Mouse (Mus musculus): ENCODE data around the gene Aasdh. TPM values are rescaled to one million over a fixed set of nuclear protein-coding genes. Genes with fewer than 3 reads are reported as not detected.

The Aasdh gene
- total RNA-seq (2021), result 10 to 100 TPM; 20.3 to 25.9 TPM
- long read RNA-seq, experiment 1, partial matches to known transcripts, result 2 of 7 reads
- long read RNA-seq, experiment 1, other reads (novel, unspliced or antisense), result 5 of 7 reads
- long read RNA-seq, experiment 2, partial matches to known transcripts, result 0 of 8 reads
- long read RNA-seq, experiment 2, other reads (novel, unspliced or antisense), result 6 of 8 reads

DNA sequence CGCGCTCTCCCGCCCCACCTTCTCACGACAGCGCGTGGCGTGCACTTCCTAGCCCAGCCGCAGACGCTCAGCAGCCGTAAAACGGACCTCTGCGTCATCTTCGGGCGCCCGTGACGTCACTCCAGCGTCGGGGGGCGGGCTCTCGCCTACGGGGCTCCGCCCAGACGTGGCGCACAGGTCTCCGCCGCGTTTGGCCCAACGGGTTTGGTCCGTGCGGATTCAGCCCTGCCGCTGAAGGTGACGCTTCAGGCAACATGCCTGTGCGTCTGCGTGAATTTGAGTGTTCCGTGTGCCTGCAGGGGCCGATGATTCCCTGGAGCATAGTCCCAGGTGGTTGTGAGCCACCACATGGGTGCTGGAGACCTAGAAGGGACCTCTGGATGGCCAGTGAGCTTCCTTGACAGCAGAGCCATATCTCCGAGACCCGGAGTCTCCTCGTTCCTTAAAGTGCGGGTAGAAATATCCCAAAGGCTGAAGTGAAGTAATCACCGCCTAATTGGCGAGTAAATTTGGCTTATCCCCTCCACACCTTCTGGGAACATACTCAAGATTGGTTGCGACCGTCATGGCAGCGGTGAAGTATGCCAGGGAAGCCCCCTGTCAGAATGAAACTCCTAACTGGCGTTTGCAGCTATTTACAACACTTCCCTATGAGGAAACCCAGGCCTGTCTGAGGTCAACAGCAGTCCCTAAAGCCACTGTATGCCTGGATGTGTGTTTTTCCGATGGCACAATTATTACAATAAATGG, at the start of gene Aasdh:
Gene Aasdh (minus strand): TSS at position 110 of the 750 bp plus-strand sequence.
- peak; percentile 95 to 96 for DNase-seq (ENCODE audit: low spot score in 2 of 2)

DNA sequence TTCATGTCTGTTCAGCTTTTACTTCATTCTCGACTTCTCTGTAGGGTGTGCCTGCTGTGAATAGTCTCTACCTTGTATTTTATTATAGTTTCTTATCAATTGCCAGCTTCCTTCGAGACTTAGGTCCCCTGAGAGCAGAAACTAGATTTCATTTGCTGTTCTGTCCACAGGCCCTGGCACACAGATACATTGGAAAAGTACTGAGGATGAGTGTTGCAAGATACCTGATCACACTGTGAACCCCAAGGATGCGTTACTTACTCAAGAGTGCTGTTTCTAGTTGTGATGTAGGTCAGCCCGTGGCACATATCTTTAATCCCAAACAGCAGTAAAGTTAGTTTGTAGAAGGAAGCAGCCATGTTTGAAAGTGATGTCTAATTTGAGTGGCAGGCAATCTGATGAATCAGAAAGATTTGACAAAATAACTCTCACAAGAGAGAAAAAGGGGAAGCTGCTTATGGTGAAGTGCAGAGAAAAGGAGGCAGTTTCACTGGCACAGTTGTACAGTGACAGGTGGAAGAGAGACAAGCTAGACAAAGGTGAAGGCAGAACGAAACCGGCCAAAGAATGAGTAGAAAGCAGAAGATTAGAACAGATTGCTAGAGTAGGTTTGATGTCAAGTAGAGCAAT, 49.1 kb upstream of the Aasdh start:
- no peak for DNase-seq (ENCODE audit: low spot score in 2 of 2)

DNA sequence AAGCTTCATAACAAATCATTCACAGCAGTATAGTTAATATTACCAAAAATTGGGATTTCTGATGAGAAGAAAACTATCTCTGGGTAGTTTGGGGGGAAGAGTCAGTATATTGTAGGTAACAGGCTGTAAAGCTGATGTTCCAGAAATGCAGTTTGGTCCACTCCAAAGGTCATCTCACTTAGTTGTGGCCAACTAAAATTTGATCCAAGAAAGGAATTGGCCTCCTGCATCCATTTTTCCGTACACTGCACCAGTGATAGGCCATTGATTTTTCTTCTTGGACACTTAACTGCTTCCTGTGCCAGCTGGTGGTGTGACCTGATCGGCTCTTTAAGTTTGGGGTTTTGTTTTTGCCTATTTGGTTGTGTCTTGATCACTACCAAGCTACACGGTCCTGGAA, 48.5 kb upstream of the Aasdh start:
- no peak for DNase-seq (ENCODE audit: low spot score in 2 of 2)

DNA sequence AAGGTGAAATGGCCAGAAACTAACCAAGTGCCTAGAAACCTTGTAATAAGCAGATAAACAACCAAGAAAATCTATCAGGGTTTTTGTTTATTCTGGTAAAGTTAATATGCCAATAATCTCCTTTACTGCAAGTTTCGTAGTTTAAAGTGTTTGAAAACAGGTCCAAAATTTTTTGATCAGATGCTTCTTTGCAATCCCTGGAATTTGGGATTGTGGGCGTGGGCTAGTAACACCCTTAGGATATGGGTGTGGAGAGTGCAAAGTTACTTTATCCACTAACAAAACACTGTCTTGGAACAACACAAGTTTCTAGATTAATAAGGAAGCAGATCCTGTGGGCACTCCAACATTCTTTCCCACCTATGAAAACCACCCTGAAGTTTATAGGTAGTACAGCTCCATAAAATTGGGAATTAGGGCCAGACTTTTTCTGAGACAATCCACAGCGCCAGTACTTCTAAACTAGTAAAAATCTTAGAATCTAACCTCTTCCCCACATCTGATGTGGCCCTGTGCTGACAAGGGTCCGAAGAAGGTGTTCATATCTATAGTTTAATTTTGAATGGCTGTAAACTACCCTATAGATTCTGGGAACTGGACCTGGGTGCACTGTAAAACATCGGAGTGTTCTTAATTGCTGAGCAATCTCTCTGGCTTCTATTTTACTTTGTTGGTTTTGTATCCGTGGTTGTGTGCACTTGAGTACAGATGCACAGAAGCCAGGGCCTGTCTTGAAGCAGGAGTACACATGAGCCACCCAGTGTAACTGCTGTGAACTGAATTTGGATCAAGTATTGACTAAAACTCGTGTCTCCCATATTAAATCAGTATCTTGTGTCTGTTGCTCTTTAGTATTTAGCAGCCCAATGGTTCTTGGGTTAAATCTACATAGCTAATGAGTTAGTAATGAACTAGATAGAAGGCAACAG, 47.1 kb upstream of the Aasdh start:
- no peak for DNase-seq (ENCODE audit: low spot score in 2 of 2)

DNA sequence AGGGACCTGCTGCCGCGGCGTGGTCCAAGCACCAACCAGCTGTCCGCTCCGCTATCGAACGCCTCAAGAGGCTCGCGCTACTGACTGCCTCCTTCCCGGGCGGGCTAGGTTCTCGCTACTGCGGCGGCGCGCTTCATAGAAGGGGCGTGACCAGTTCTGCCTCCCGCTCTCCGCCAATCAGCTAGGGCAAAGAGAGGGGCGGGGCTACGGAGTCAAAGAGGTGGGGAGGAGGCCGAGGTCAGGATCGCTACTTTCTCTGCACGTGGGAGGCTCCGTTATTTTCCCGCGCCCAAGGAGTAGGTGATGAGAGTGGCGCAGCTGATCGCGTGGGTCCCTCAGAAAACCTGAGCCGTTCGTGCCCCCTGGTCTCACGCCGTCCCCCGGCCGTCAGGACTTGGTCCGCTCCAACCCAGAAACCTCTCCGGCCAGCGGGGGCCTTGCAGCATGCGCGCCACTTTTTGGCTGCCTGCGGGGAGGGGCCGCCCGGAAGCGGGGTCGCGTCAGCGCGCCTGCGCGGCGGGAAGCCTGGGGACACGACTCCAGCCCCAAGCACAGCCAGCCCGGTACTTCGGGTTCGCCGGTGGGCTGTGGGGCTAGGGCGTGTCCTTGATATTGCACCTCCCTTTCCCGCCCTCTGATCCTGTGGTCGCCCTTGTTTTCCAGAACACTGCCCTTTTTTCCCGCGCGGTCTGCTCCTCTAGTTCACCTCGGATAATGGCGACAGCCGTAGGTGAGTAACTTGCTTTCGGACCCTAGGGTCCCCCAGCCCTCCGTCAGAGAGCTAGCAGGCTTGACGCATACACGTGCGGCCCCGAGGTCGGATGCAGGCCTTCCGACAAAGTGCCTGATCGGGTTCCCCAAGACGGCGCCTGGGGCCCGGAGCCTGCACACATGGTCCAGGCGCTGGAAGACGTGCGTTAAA, 46.1 kb upstream of the Aasdh start, which contains the start of the genes Paics and Ppat:
Gene Paics (plus strand): TSS at position 202 of the 922 bp plus-strand sequence.
Gene Ppat (minus strand): TSS at position 473 of the 922 bp plus-strand sequence.
- DNase-seq (ENCODE audit: low spot score in 2 of 2), result peak; percentile 96 to 97

DNA sequence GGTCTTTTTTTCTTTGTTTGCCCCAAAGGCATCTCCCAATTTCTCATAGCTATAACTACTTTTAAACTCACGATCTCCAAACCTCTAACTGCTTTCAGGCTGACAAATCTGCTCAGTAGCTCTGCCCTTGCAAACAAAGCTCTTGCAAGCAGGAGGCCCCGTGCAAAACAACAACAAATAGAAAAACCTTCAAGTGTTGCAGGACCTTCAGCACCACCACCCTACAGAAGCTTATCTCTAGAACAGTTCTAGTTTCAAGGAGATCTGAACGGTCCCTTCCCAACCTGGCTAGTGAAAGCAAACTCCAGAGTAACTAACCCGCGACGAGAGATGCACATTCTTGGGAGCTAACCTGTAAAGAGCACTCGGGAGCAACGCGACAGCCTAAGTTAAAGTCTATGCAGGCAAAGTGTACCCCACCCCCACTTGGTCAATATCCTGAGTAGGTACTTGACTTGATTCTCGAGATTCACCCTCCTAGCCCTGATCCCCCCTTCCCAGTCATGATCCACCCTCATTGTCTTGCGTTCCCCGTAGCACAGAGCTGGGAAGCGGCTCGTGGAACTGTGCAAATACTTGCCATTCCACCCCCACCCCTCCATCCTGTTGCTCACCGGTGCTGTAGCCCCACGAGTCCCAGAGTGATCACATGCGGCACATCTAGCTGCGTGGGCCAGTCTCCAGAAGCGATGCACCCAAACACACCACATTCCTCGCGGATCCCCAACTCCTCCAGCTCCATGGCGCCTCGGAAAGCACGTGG, 45.2 kb upstream of the Aasdh start:
- DNase-seq (ENCODE audit: low spot score in 2 of 2), result no peak

DNA sequence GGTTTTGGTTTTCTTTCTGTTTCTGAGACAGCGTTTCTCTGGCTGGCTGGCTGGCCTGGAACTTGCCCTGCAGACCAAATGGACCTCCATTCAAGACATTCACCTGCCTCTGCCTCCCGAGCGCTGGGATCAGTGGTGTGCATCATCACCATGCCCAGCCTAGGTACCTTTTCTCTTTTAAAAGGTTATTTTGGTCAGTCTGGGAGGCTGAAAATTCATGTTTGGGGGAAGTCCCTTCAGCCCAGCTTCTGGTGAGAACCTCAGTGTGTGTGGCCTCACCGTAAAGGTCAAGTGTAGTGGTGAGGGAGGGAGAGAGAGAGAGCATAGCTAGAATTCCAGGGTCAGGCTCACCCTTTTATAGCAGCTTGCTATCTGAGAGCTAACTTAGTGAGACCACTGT, 42.4 kb upstream of the Aasdh start:
- DNase-seq (ENCODE audit: low spot score in 2 of 2), result no peak

DNA sequence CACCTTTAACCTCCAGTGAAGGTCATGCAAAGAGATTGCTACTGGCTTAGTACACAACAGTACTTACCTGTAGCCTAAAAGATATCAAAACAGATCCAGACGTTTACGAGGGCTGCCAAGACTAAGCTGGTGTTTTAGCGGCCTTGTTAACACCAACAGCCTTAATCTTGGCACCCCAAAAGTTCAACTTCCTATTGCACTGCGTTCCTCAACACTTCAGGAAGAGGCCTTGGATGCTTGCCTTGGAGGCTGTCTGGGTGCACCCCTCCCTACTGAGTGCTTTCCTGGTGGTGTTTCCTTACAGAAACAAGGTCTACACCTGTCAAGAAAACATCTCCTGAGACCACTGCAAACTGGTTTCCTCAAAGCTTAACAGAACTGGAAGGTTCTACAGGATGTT, 41.8 kb upstream of the Aasdh start:
- no peak for DNase-seq (ENCODE audit: low spot score in 2 of 2)

DNA sequence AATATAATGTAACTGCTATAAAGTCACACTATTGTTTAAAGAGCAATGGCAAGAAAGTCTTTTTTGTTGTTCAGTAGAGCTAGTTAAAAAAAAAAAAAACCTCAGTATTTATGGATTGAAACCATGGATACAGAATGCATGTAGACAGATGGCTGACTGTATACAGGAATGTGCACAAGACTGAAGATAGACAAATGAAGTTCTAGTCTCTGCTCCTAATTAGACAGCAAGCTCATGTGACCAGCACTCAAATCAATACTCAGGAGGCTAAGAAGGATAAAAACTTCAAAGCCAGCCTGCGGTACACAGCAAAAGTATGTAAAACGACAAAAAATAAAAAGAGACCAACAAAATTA, 40.3 kb upstream of the Aasdh start:
- no peak for DNase-seq (ENCODE audit: low spot score in 2 of 2)

DNA sequence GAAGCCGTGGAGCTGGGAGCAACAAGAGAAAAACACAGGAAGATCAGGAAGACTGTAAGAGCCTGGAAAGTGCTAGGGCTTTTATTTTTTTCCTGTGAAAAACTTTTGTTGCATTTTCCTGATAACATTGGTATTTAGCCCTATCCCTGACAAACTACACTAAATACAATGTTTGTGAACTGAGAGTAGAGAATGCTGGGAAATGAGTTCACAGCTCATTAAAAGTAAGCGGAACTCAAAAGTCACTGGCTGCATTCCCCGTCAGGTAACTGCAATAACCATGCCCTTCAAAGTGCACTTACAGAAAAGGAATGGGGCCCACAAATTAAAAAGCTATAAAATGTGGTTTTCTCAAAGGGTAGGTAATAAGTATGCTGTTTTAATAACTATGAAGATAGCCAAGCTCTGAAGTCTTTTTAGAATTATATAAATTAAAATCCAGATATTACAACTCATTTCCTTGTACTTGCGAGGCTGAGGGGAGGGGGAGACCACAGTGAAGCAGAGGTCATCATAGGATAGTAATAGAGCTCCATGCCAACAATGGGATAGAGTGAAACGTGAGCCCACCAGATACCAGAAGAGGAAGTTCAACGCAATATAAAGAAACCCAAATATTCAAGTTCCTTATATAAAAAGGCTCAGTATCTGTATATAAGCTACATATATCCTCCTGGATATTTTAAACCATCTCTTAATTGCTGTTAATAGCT, 39.8 kb upstream of the Aasdh start:
- no peak for DNase-seq (ENCODE audit: low spot score in 2 of 2)

DNA sequence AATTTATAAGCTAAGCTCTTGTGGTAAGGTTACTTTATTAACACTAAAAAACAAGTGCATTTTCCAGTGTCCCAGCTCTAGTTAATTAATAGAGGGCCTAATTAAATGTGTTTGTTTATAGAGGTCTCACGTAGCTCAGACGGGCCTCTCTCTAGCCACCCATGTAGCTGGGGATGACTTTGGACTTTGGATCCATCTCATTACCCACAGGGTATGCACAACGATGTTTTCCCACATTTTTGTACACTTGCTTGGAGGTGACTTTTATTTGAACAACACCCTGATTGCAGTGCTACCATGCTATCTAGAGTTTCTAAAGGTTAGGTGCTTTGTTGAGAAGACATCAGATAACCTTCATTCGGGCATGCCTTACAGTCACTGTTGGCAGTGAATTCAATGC, 37.2 kb upstream of the Aasdh start:
- DNase-seq (ENCODE audit: low spot score in 2 of 2), result no peak

DNA sequence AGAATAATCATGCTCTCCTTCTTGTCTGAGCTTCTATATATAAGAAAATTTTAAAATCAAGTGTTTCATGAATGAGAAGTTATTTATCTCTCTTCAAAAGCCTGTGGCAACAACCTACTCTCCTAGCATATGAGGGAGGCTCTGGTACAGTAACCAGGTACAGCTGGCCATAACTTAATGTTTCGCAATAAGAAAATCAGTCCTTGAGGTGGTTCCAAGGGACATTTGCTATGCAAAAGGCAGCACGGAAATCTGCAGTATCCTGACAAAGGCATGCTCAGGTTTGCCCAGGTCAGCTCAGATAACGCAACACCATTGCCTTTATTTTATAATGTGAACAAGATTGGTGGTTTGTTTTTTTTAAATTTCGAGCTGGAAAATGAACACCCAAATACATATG, 36.7 kb upstream of the Aasdh start:
- no peak for DNase-seq (ENCODE audit: low spot score in 2 of 2)

DNA sequence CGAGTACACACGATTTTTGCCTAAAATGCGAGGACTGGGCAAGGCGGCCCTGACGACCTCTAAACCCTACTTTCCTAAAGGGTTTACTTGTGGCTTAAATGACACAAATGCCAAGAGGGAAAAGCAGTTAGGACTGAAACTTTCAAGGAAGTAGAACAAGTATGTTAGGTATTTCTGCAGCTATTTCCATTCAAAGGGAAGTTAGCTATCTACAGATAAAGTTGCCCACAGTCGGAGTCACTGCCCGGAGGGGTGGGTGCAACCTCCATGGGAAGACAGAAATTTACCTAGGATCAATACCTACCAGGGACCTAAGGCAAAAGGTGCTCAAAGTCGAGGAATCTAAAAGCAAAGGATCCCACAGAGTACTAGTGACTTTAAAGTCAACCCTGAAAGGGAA, 34.4 kb upstream of the Aasdh start:
- no peak for DNase-seq (ENCODE audit: low spot score in 2 of 2)

DNA sequence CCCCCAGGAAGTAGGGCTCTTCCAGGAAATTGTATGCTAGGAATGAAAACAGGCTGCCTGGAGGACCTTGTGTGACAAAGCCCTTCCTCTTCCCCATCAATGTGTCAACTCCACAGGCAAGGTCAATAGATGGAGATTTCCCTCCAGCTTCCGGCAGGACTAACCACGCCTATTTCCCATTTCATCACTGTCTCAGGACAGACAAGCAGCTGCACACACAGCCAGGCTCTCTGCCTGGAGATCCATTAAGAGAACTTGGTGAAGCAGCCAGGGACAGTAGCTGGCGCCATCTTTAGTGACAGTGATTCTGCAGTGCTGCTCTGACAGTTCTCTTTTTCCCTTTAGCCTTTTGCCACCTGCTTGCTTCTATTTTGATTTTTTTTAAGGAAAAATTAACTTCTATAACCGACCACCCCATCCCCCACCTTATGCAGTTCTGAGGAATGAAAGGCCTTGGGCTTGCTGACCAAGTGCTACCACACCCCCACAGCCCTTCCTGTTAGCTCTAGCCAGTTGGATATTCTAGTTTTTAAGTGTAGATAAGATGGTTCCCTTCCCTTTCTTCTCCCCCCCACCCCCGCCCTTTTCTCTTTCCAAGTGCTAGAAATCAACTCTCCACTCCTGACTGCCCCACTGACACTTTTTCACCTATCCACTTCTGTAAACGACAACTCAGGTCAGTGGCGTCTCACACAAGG, 24.0 kb upstream of the Aasdh start:
- DNase-seq (ENCODE audit: low spot score in 2 of 2), result no peak

DNA sequence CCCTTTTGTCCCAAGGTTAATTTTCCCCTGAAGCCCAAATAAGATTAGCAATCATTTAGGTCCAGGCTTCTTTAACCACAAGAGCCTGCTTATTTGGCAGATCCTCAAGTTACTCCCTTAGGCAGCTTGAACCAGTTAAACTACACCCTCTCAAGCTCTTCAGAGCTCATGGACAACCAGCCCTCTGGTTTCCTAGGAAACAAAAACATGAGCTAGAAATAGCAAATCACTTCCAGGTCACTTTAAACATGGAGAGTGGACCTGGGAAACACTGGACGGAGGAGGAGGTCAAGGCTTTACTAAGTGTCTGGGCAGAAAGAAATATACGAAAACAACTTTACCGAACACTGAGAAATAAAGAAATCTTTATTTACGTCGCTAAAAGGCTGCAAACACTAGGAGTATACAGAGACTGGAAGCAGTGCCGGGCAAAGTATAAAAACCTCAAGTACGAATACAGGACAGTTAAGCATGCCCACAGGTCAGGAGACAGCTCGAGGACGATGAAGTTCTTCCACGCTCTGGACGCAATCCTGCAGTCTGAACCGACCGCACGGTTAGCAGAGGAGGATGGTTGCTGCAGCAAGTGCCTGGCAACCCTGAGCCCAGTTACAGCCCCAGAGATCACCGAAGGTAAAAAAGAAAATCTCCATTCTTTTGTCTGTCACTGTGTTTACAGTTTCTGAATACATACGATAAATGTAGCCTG, 23.0 kb upstream of the Aasdh start:
- DNase-seq (ENCODE audit: low spot score in 2 of 2), result peak; percentile 28 to 58

DNA sequence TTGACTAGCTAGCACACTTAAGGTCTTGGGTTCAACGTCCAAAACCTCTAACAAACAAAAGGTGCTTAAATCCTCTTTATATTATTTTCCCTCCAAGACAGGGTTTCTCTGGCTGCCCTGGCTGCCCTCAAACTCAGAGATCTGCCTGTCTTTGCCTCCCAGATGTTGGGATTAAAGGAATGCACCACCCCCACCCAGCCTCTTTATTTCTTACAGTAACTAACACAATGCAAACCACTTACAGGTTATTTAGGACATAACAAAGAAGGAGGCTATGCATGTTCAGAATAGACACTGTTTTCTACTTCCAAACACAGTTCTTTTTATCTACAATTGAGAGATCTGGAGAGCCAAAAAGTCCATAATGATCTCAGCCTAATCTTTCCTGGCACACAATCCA, 19.0 kb upstream of the Aasdh start:
- DNase-seq (ENCODE audit: low spot score in 2 of 2), result no peak

DNA sequence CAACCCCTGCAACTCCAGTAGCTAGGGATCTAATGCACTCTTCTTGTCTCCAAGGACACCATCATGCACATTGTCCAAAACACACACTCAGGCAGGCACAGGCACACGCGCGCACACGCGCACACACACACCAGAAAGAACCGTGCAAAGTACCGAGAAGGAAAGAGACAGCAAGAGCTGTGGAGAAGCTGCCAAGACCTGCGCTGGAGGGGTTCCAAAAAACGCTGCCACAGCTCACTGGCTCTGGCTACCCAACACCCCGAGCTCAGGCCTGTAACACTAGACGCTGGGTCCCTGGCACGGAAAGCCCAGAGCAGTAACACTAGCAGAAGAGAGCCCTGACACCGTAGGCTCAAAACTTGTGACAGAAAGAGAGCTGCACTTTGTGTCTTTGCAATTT, 18.1 kb upstream of the Aasdh start:
- peak; percentile 19 to 59 for DNase-seq (ENCODE audit: low spot score in 2 of 2)

DNA sequence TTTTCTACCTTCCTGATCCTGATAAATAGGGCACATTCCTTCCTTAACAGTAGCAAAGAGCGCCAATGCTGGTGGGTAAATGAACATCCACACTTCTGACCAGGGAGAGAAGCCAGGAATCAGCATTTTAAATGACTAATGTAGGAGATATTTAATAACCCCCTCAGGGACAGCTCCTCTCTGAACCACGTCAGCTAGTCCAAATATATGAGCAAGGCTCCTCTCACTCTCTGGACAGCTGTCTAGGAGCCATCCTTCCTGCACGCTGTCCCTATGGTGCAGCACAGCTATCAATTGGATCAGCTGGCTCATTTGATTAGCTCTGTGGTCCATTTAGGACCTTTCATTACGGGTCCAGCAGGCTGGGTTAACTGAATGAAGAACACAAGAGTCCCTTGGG, 17.5 kb upstream of the Aasdh start:
- DNase-seq (ENCODE audit: low spot score in 2 of 2), result no peak

Measured in layer of hippocampus, postnatal 14 days (tissue).